Mouse (Mus musculus): ENCODE results near the gene Grk1.

GRCm38 (mm10) chr8:13382999-13383398, 21.9 kb upstream of the Grk1 start:
- TF ChIP-seq CTCF (IDR thresholded peaks at IDR 0.05; ENCODE audit: insufficient read depth, low read depth, low read length) (no peak), POLR2A (IDR thresholded peaks at IDR 0.05; ENCODE audit: insufficient read depth, low read depth, low read length) (no peak)
